Mouse (Mus musculus) liver, adult 10 weeks (tissue): ENCODE measurements around the gene Runx2. TPM values are rescaled to one million over a fixed set of nuclear protein-coding genes. Genes with fewer than 3 reads are reported as not detected.

Source experiments
- polyA plus RNA-seq: library from polyadenylated mRNA; stranded (reverse); fragments of 350-450 nt; fragmentation: Illumina TruSeq; extraction: RNeasy Lipid Tissue Mini Kit (QIAGEN cat#74804); gene quantifications from one replicate; pipeline ENCODE4 v1.2.3, GENCODE M21; 2014; ENCODE audit warnings: low read depth, low replicate concordance

The Runx2 gene
- polyA plus RNA-seq, result 0.13 TPM

DNA sequence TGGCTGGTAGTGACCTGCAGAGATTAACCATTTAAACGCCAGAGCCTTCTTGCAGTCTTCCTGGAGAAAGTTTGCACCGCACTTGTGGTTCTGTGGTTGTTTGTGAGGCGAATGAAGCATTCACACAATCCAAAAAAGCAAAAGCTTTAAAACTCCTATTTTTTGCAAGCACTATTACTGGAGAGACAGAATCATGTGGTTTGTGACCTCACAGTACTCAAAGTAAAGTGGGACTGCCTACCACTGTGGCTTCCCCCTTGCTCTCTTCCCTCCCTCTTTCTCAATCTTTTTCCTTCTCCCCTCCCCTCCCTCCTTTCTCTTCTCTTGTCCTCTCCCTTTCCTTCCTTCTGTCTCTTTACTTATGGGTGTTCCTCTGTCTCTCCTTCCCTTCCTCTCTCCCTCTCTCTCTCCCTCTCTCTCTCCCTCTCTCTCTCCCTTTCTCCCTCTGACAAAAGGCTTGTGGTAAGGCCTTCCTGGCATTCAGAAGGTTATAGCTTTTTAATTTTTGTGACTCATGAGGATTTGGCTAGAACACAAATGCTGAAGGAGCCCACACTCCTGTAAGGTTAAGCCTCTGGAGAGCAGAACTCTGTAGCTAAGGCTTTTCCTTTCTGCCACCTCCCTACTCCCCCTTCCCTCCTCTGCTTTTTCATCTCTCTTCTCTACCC is at the start of gene Runx2:
TSS of gene Runx2 (minus strand) at position 290 of the 668 bp plus-strand sequence.

DNA sequence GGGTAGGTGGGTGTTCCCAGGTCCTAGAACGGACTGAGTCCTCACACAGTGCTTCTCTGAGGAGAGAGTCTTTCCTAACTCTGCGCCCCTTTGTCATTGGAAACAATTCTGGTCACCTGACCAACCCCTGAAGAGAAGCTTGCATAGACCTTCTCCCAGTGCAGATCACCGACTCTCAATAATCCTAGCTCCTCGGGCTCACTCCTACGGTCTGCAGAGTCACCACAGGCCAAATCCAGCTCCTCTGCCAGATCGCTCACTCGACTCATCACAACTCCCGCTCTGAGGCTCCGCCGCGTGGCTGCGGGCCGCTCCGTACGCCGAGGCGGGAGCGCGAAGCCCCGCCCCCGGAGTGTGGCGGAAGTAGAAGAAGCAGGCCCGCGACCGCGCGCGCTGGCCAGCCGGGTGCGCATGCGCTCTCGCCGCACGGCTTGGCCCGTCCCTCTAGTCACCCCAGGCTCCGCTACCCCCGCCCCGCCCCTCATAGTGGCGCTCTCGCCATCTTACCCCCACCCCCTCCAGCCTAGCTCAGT is 37.8 kb downstream of the Runx2 start, which contains the start of gene Supt3:
TSS of gene Supt3 (plus strand) at position 415 of the 533 bp plus-strand sequence.

Other genes starting within 250 kb of the Runx2 start
- 9.1 TPM for gene Supt3, start 37.6 kb downstream of the Runx2 start, polyA plus RNA-seq